Mouse (Mus musculus) kidney, postnatal 25 days (tissue): Measurements from ENCODE around the gene Ccdc88b.

ENCODE experiments used
- DNase-seq, 2 experiments: peaks; one replicate each; pipeline ENCODE4 v3.0.0; 2021; ENCODE audit warnings: mixed read lengths in 2 of 2

The Ccdc88b gene

GRCm38 (mm10) chr19:6856281-6857002 lies 1.6 kb downstream of the Ccdc88b start:
- peak; percentile 72 to 76 for DNase-seq

DNA sequence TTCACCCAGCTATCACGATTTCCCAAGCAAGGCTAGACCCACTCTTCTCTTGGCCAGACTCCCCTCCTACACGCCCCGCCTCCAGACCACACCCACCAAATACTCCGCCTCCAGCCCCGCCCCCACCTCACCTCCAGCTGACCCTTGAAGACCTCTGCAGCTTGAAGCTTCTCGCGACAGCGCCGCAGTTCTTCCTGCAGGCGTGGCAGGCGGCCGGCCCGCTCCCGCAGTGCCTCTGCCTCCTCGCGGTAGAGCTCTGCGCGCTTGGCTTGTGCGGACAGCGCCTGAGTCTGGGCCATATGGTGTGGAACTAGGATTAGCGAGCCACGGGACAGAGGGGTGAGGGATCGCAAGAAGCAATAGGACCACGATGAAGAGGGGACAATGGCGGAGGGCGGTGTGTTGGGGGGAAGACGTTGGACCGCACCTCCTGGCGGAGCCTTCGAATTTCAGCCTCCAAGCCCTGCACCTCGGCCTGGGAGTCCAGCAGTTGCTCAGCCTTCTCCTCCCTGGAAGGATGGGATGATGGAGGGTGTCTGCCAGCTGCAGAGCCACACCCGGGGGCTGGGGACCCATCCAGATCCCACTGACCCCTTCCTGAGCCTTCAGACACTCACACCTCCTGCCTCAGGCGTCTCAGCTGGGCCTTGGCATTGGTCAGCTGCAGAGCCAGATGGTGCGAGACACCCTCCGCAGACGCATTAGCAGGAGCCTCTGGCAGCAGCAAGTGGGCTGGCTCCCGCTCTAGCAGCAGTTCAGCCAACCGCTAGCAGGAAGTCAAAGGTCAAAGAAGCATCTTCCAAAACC lies 2.6 kb downstream of the Ccdc88b start:
- peak; percentile 32 to 70 for DNase-seq

DNA sequence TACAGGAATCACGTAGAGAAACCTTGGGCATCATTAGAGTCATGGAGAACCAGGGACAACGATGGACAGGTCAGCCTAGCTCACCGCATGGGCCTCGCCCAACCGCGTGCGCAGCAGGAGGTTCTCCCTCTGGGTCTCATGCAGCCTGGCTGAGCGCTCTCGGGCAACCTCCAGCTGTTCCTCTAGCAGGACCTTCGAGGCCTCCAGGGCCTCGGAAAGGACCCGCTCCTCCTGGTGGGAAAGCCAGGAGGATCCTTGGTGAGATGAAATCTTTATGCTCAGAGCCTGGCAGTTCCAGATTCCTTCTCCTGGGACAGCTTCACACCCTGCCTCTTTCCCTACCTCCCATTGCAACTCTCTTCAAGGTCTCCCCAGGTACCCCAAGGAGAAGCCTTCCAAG lies 3.4 kb downstream of the Ccdc88b start:
- DNase-seq: no peak

DNA sequence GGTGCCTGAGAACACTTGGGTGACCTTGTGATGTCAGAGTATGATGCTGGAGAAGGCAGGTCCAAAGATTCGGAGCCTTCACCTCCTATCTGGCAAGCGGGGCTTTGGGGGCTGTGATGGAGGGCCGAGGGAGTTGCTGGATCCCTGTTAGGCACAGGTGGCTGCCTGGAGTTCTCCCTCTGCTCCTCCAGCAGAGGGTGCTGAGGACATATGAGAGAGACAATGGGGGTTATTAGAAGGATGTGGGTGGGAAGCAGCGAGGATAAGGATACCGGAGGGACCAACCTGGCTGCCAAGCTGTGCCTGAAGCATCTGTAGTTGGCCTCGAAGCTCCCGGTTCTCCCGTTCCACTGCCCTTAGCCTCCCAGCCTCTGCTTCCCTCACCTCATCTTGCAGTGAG lies 4.1 kb downstream of the Ccdc88b start:
- DNase-seq: no peak

DNA sequence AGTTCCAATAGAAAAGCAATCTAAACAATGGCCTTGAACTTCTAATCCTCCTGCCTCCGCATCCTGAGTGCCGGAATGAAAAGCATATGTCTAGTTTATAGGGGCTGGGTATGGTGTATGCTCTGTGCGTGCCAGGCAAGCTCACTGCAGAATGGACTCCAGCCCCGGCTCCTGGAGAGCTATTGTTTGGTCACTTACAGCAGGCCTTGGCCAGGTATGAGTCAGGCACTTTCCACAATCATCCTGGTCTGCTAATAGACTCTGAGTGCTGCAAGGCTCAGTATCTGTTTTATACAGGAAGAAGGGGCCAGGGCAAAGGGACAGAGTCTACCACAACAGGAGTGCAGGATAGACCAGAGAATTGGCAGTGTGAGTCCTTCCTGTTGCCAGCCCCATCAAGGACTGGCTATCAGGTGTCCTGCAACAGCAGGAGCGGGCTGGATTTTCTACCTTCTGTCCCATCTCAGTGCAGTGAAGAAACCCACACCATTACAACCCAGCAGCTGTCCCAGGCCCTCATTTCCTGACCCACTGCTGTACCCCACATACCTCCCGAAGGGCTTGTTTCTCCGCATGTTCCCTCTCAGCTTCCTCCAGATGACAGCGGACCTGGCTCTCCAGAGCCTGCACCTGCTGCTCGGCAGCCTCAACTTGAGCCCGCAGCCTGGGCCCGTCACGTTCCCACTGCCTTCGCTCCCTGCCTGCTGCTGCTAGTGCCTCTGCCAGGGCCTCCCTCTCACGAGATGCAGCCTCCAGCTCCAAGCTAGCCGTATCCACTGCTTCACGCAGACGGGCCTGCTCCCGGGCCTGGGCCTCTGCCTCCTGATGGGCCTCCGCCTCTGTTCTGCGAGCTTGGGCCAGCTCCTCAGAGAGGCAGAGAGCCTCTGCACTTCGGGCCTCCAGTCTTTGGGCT lies 5.4 kb downstream of the Ccdc88b start:
- DNase-seq: no peak

GRCm38 (mm10) chr19:6851497-6851896 lies 6.5 kb downstream of the Ccdc88b start:
- DNase-seq: no peak

DNA sequence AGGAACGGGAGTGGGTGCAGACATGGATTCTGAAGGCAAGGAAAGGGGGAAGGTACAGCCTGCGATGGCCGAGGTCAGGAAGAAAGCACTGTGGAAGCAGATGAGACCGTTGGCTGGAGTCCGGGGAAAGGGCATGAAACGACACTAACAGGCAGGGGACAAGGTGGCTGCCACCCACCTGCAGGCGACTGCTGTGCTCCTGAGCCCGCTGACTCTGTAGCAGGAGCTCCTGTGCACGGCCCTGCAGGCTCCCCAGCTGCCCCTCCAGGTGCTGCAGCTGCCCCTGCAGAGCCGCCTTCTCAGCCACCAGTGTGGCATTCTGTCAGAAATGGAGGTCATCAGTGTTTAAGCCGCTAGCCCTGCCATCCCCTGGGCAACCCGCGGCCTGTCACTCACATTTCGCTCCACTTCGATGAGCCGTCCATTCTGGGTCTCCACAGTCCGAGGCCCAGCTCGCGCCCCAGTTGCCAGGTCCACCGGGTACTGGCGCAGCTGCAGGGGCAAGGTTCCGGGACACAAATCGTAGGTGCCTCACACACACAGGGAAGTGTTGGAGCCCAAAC lies 8.4 kb downstream of the Ccdc88b start:
- no peak for DNase-seq

DNA sequence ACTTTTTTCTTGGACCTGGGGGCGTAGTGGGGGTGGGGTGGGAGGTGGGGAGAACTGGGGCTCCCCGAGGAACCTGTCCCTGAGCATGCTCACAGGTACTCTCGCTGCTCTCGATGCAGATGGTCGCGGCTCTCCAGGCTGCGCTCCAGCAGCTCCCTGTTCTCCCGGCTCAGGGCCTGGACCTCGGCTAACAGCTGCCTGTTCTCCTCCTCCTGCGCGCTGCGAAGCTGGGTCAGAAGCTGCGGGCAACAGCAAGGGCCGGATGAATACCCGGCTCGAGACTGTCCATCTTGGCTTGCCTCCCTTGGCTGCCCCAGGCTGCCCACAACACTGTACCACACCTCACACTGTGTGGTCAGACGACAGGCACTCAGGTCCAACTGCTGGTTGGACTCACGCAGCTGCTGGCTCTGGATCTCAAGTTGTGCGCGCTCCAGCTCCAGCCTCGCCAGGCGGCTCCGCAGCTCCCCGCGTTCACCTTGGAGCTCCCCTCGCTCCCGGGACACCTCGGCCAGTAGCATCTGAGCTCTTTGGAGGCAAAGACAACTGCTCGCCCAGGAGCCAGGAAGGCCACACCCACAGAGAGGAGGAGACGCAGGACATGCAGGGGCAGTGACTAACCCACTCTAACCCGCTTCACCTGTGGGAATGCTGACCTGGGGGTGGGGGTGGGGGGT lies 10.0 kb downstream of the Ccdc88b start:
- DNase-seq: peak; percentile 35

DNA sequence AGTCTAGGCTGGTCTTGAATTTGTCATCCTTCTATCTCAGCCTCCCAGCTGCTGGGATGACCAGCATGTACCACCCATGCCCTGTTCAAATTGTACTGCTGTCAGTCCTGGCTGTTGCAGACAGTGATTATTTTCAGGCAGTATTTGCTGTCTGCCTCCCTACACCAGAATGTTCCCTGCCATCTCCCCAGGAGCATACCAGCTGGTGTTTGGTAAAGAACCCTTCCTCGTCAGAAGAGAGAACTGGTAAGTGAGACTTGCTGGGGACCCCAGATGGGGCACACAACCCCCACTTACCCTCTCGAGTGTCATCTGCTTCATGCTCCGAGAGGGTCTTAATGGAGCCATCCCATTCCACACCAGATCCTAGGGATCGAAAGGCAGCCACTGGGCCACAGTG lies 12.0 kb downstream of the Ccdc88b start:
- DNase-seq: no peak

GRCm38 (mm10) chr19:6842353-6842752 lies 15.7 kb downstream of the Ccdc88b start:
- no peak for DNase-seq

GRCm38 (mm10) chr19:6841292-6841597 lies 16.8 kb downstream of the Ccdc88b start:
- DNase-seq: no peak

GRCm38 (mm10) chr19:6840475-6841291 lies 17.3 kb downstream of the Ccdc88b start, which contains the start of gene Rps6ka4:
Rps6ka4 (minus strand) TSS chr19:6840636.
- DNase-seq: peak; percentile 69 to 86

DNA sequence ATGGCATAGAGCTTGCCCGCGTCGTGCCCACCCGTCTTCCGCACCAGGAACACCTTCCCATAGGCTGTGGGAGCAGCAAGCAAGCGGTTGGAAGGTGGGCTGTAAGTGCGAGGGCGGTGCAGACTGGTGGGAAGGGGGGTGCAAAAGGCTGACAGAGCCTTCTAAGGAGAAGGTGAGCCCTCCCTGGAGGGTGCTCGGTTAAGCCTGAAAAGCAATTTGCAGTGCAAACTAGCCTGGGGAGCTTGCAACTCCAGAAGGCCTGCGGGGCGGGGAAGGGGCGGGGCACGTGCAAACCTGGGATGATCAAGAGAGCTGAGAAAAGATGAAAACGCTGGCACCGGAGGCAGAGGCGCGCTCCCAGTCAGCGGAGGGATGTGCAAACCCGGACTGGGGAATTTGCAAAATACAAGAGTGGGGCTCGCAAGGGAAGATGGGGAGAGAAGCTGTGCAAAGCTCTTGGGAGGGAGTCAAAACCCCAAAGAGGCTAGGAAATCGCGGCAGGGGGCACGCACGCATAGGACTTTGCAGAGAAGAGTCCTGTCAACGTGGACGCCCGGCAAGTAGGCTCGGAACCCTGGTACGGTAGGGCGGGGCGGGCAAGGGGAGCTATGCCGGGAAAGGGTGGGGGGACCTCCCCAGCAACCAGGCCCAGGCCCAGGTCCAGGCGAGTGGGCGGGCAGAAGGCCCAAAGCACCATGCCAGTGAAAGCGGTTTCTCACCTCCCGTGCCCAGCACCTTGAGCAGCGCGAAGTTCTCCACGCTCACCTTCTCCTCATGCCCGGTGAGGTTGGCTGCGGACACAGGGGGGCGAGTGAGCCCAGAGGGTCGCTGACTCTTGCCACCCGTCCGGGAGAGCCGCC lies 18.2 kb downstream of the Ccdc88b start:
- DNase-seq: peak; percentile 64 to 65

GRCm38 (mm10) chr19:6832363-6832762 lies 25.6 kb downstream of the Ccdc88b start:
- no peak for DNase-seq

DNA sequence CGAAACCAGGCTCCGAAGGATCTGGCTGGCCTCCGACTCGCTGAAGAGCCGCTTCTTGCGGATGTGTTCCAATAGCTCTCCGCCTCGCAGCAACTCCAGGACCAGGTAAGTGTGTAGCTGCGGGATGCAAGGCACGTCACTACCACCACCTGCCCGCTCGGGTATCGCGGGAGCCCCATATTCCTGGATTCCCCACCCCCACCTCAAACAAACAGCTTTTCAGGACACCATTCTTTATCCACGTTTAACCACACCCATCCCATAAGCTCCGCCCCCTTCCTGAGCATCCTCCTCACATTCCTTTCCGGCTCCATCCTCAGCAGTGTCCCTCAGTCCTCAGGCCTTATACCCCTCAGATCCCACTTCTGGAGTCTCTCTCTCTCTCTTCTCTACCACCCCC lies 26.7 kb downstream of the Ccdc88b start:
- no peak for DNase-seq

GRCm38 (mm10) chr19:6830556-6831316 lies 27.3 kb downstream of the Ccdc88b start:
- no peak for DNase-seq

GRCm38 (mm10) chr19:6829870-6830555 lies 28.0 kb downstream of the Ccdc88b start:
- DNase-seq: no peak

DNA sequence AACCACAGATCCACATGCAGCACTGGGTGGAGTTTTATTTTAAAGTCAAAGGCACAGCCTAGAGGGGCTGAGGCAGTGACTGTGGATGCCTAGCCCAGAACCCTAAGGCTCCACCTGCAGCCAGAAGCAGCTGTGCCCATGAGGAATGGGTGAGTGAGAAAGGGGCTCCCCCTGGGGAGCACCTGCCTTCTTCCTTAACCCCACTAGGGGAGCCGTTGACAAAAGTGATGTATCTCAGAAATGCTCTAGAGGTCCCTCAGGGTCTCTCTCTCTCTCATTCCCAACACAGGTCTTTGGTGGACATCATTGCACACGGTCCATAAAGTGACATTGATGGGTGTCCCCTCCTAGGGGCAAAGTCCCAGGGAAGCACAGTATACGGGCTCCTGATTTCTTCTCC lies 28.9 kb downstream of the Ccdc88b start:
- DNase-seq: no peak

DNA sequence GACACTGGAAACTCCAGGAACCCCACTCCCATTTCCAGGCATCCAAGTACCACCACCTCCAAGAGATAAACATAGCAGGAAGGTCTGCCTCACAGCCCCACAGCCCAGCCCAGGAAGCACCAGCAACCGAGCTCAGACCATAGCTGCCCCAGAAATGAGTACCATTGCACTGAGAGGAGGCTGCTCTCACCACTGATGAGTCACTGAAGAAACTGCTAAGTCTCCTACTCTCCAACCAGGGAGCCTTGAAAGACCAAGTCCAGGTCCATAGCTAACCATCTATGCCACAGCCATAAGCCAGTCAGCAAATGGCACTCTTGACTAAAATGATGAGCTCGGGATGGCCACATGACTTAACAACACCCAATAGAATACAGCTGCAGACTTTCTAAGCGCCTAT lies 31.4 kb downstream of the Ccdc88b start:
- no peak for DNase-seq
